Mouse (Mus musculus) cerebellum, adult 9-11 months (tissue): ENCODE results near the gene Olfr704.
"Not testable (repeated sequence)": the region's sequence is repeated elsewhere in the genome, so short reads cannot be mapped to it uniquely, and the experiment has no call there.

ENCODE experiments used
- DNase-seq: peaks from one replicate; pipeline ENCODE4 v3.0.0; 2022

The Olfr704 gene

GRCm38 (mm10) chr7:106862885-106863284, at the start of gene Olfr704:
Gene Olfr704 (plus strand): TSS chr7:106863185.
- no peak for DNase-seq

- DNase-seq, result no peak
Measured at GRCm38 (mm10) chr7:106813829-106814228, 49.2 kb upstream of the Olfr704 start, which contains the start of gene Olfr701. Gene Olfr701 (plus strand): TSS chr7:106814129.

- no peak for DNase-seq
Measured at GRCm38 (mm10) chr7:106815775-106816174, 47.2 kb upstream of the Olfr704 start.

- no peak for DNase-seq
Measured at GRCm38 (mm10) chr7:106818414-106818813, 44.6 kb upstream of the Olfr704 start.

GRCm38 (mm10) chr7:106833793-106834192, 29.2 kb upstream of the Olfr704 start, which contains the start of gene Olfr702:
Gene Olfr702 (minus strand): TSS chr7:106833893.
- no peak for DNase-seq

- no peak for DNase-seq
Measured at GRCm38 (mm10) chr7:106843060-106843459, 19.9 kb upstream of the Olfr704 start, which contains the start of gene Olfr703. Gene Olfr703 (plus strand): TSS chr7:106843360.

GRCm38 (mm10) chr7:106876791-106877190, 13.8 kb downstream of the Olfr704 start, which contains the start of gene Olfr705:
Gene Olfr705 (minus strand): TSS chr7:106876891.
- DNase-seq, result no peak

- DNase-seq, result no peak
Measured at GRCm38 (mm10) chr7:106888062-106888461, 25.1 kb downstream of the Olfr704 start, which contains the start of gene Olfr706. Gene Olfr706 (minus strand): TSS chr7:106888162.

GRCm38 (mm10) chr7:106901141-106901540, 38.2 kb downstream of the Olfr704 start, which contains the start of gene Olfr707:
Gene Olfr707 (minus strand): TSS chr7:106901241.
- DNase-seq, result not testable (repeated sequence)

GRCm38 (mm10) chr7:106907676-106908075, 44.7 kb downstream of the Olfr704 start, which contains the start of gene Olfr1532-ps1:
Gene Olfr1532-ps1 (plus strand): TSS chr7:106908001.
- DNase-seq, result no peak
